Mouse (Mus musculus) macrophage (primary cell): Measurements from ENCODE around the gene Npr1. TPM values are rescaled to one million over a fixed set of nuclear protein-coding genes. Genes with fewer than 3 reads are reported as not detected.

Source experiments
- H3K27ac ChIP-seq: fragments of 350-480 bp; formaldehyde crosslinking; 2 replicates; pipeline ENCODE4 v1.9.0; 2021
- H3K36me3 ChIP-seq: fragments of 350-480 bp; formaldehyde crosslinking; 2 replicates; pipeline ENCODE4 v1.9.0; 2021; ENCODE audit errors: inconsistent target
- H3K4me3 ChIP-seq: fragments of 350-480 bp; formaldehyde crosslinking; 2 replicates; pipeline ENCODE4 v1.9.0; 2021; ENCODE audit errors: inconsistent target
- H3K79me2 ChIP-seq: fragments of 350-480 bp; formaldehyde crosslinking; 2 replicates; pipeline ENCODE4 v1.9.0; 2021; ENCODE audit errors: inconsistent target
- WGBS: methylation state at CpG from one replicate; pipeline ENCODE4 v1.1.7; 2026; ENCODE audit warnings: inconsistent platforms; ENCODE audit not compliant: missing documents; 5-methylcytosine and 5-hydroxymethylcytosine counted together
- polyA plus RNA-seq: library from polyadenylated mRNA; stranded (reverse); fragments of 250-400 nt; gene quantifications from 3 replicates; pipeline ENCODE4 v1.2.4, GENCODE M21; 2018; ENCODE audit warnings: inconsistent platforms
- total RNA-seq, 78 experiments: library from RNA; depleted of rRNA; stranded (reverse); fragments of 250-400 nt; gene quantifications; 1 replicate in 9 of 78; 2 replicates in 24 of 78; 3 replicates in 43 of 78; 4 replicates in 2 of 78; pipeline ENCODE4 v1.2.4; 2018; ENCODE audit warnings: inconsistent platforms in 56 of 78

The Npr1 gene
- under 1 TPM in 2 of 26 experiments, not detected in 24; 0.40 to 0.50 TPM for total RNA-seq (2018; cell fraction: chromatin; rRNA removed)
- under 1 TPM in 25 of 26 experiments, not detected in 1; 0.09 to 0.77 (median 0.23) TPM for total RNA-seq (2018; cell fraction: cytosol; rRNA removed)
- 1 to 10 TPM in 1 of 26 experiments, under 1 TPM in 13, not detected in 12; 0.16 to 1.0 (median 0.46) TPM for total RNA-seq (2018; cell fraction: nucleus; rRNA removed)
- 0.35 to 1.1 TPM (median 0.40 TPM) in 3 replicates for polyA plus RNA-seq

DNA sequence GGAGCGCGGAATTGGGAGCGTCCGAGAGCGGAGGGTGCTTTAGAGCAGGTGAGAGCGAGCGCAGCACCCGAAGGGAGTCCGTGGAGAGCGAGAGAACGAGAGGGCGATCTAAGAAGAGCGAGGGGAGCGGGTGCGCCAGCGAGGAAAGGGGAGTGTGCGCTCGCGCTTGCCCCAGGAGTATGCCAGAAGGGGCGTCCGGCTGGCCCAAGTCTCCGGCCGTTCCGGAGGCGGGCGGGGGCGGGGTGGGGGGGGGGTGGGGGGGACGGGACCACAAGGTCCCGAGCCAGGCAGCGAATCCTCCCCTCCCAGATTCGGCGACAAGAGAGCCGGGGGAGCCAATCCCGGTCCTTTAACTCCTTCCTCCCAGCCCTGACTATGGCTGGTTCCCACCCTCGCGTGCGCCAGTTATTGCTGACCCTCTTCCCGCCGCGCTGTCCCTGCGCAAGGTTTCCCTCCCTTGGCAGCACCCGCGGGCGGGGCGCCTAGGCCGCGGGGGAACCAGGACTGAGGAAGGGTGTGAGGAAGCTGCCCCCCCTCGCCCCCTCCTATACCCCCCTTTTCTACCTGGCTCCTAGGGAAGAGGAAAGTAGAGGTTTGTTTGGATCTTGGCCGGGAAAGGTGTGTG, at the start of gene Npr1:
Npr1 (minus strand) TSS at position 181 of the 625 bp plus-strand sequence.
- WGBS: under 1% methylated on average over 28 of the region's 49 CpGs
- no peak within 1 kb of the TSS for H3K27ac ChIP-seq
- H3K79me2 ChIP-seq: no peaks in the 10 kb centered on the region

GRCm38 (mm10) chr3:90515242-90515641, 49.6 kb upstream of the Npr1 start:
- no CpG with 5 or more reads among the region's 1 CpGs for WGBS
- Histone ChIP-seq H3K4me3 (peak overlapping the region; percentile 90), H3K79me2 (peaks cover 11% of the 10 kb centered on the region; the same call in 1 of the 2 replicates), H3K27ac (peak overlapping the region; percentile 63), H3K36me3 (no peaks in the 10 kb centered on the region)

More for the DNA sequence above, at the start of gene Npr1:
- Histone ChIP-seq H3K4me3 (no peak within 1 kb of the TSS; the same call in 1 of the 2 replicates), H3K36me3 (no peaks in the 10 kb centered on the region)

- H3K4me3 ChIP-seq: peak overlapping the region; percentile 90
- no peaks in the 10 kb centered on the region for H3K36me3 ChIP-seq
- H3K27ac ChIP-seq: peak overlapping the region; percentile 63
- 0% methylated on average over 10 of the region's 10 CpGs for WGBS
- H3K79me2 ChIP-seq: peaks cover 11% of the 10 kb centered on the region; the same call in 1 of the 2 replicates
Observed at GRCm38 (mm10) chr3:90514691-90515090, 49.0 kb upstream of the Npr1 start.

- Histone ChIP-seq H3K4me3 (peak within 1 kb of the TSS; percentile 90), H3K79me2 (peaks cover 11% of the 10 kb centered on the region; the same call in 1 of the 2 replicates), H3K36me3 (no peaks in the 10 kb centered on the region), H3K27ac (peak within 1 kb of the TSS; percentile 63)
- 7% methylated on average over 25 of the region's 25 CpGs for WGBS
Observed at GRCm38 (mm10) chr3:90513796-90514590, 48.3 kb upstream of the Npr1 start, which contains the start of the genes S100a1 and S100a13. Gene S100a1 (minus strand): TSS chr3:90514392. Gene S100a13 (plus strand): TSS chr3:90514435.

DNA sequence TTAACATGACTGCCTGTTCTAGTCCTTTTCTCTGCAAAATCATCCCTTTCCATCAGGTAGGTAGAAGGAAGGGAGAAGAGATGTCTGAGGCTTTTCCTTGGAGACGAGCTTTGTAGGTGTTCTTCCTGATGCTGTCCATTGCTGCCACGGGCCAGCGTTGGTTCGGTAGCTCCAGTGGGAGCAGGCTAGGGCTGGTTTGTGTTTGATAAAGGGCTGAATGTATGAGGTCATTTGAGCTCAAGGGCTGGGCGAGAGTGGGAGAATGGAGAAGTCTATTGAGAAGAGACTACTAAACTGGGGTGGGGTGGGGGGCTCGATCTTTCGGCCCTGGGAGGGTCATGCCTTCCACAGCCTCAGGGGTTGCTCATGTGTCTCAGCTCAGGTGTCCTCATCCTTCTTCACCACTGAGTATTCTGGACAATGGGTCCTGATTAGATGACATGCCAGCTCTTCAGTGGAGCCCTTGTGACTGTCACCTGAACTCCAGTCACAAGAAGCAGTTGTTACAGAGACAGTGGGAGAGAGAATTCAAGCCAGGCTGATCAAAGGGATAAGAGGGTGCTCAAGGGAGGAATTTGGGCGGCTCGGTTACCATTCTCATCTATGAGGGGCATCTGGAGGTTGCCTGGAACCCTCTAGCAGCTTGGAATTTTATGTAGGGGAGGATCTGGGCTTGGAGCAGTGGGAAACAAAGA, 47.4 kb upstream of the Npr1 start:
- WGBS: 98% methylated on average over 8 of the region's 9 CpGs

DNA sequence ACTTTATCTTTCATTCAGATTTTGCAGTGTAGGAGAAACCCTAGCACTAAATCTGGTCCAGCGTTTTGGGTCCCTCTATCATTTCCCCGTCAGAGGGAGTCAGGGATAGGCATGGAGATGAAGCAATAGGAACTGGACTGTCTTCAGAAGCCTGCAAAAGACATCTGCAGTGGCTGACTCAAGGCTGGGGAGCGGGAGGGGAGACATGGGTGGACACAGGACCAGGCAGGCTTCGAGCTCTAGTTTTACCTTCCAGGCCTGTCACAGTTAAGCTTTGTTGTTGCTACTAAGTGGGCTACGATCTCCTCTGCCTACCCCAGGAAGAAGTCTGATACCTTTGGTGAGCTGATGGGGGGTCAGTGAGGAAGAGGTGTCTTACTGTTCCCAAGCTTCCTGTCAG, 46.6 kb upstream of the Npr1 start:
- H3K27ac ChIP-seq: no peak overlapping the region
- peaks cover 27% of the 10 kb centered on the region for H3K79me2 ChIP-seq
- peaks cover 1% of the 10 kb centered on the region; the same call in 1 of the 2 replicates for H3K36me3 ChIP-seq
- no peak overlapping the region for H3K4me3 ChIP-seq
- 91% methylated on average over 5 of the region's 5 CpGs for WGBS

More for the DNA sequence above, 47.4 kb upstream of the Npr1 start:
- no peaks in the 10 kb centered on the region for H3K36me3 ChIP-seq
- peak overlapping the region; percentile 90 for H3K4me3 ChIP-seq
- peak overlapping the region; percentile 63 for H3K27ac ChIP-seq
- H3K79me2 ChIP-seq: peaks cover 19% of the 10 kb centered on the region

- 10% methylated on average over 2 of the region's 2 CpGs for WGBS
- peak overlapping the region; percentile 57 for H3K27ac ChIP-seq
- H3K36me3 ChIP-seq: peaks cover 26% of the 10 kb centered on the region
- peaks cover 41% of the 10 kb centered on the region for H3K79me2 ChIP-seq
- peak overlapping the region; percentile 84; the same call in 1 of the 2 replicates for H3K4me3 ChIP-seq
Observed at GRCm38 (mm10) chr3:90509747-90510123, 44.1 kb upstream of the Npr1 start.

GRCm38 (mm10) chr3:90508950-90509746, 43.5 kb upstream of the Npr1 start, which contains the start of gene Chtop:
Gene Chtop (minus strand): TSS chr3:90509498.
- Histone ChIP-seq H3K27ac (peak within 1 kb of the TSS; percentile 57), H3K36me3 (peaks cover 31% of the 10 kb centered on the region), H3K4me3 (peak within 1 kb of the TSS; percentile 84), H3K79me2 (peaks cover 46% of the 10 kb centered on the region)
- WGBS: 1% methylated on average over 57 of the region's 66 CpGs

- Histone ChIP-seq H3K4me3 (peak overlapping the region; percentile 84), H3K27ac (0 out of 2 replicates have a peak overlapping the region, but pooled peaks have one; percentile 10), H3K79me2 (peaks cover 54% of the 10 kb centered on the region), H3K36me3 (peaks cover 36% of the 10 kb centered on the region)
- WGBS: 3% methylated on average over 20 of the region's 20 CpGs
Observed at GRCm38 (mm10) chr3:90508287-90508949, 42.8 kb upstream of the Npr1 start.

DNA sequence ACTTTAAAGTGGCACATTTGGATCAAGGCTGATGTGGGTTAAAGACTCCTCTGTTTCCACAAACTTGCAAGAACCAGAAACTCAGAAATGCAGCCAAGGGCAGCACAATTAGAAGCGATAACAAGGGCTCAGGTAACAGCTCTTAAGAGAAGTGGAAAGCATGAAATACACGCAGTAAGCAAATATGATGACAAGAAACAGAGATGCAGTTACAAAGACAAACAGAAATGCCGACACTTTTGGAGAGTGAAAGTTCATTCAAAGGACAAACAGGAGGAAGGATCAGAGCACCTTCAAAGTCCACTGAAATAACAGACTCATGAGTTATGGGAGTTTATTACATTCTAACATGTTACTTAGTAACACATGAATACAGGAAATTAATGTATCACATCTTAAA, 40.7 kb upstream of the Npr1 start:
- H3K4me3 ChIP-seq: no peak overlapping the region
- H3K36me3 ChIP-seq: peaks cover 57% of the 10 kb centered on the region
- WGBS: 93% methylated on average over 3 of the region's 3 CpGs
- H3K27ac ChIP-seq: no peak overlapping the region
- H3K79me2 ChIP-seq: peaks cover 70% of the 10 kb centered on the region

DNA sequence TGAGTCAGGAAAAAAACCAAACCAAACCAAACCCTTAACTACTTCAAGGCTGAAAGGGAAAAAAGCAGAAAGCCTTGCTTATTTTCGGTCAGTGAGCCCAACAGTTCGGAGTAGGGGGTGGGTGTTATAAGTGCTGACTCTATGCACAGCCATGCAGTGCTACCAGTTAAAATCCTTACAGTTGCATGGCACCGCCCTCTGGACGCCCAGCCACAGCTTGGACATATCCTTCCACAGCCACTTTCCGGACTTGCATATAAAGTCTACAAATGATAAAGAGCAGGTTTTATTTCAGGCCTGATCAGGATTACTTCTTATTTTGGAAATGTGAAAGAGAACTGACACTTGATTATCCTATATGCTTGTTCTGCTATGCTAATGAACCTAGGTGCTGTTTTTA, 39.5 kb upstream of the Npr1 start:
- peaks cover 63% of the 10 kb centered on the region for H3K36me3 ChIP-seq
- H3K27ac ChIP-seq: no peak overlapping the region
- WGBS: 96% methylated on average over 5 of the region's 5 CpGs
- H3K4me3 ChIP-seq: no peak overlapping the region
- peaks cover 70% of the 10 kb centered on the region for H3K79me2 ChIP-seq

DNA sequence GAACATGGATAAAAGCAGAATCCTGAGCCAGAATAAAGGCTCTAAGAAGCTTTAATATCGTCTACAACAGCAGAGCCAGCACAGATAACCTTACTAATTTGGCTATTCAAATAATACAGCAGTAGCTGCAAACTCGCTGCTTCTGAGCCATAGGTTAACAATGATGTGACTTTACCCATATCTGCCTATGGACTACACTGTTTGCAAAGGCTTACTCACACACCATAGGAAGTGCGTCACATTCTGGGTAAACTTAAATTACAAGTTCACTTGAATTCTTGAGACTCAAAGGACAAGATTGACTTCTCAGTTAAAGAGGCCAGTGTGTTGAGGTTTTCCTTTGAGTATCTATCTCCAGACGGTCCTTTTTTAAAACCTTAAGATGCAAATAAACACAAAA, 37.8 kb upstream of the Npr1 start:
- Histone ChIP-seq H3K79me2 (peaks cover 66% of the 10 kb centered on the region), H3K4me3 (no peak overlapping the region), H3K36me3 (peaks cover 69% of the 10 kb centered on the region), H3K27ac (no peak overlapping the region)
- 95% methylated on average over 4 of the region's 4 CpGs for WGBS

GRCm38 (mm10) chr3:90497597-90497996, 31.9 kb upstream of the Npr1 start:
- Histone ChIP-seq H3K27ac (no peak overlapping the region), H3K36me3 (peaks cover 44% of the 10 kb centered on the region), H3K4me3 (no peak overlapping the region), H3K79me2 (peaks cover 9% of the 10 kb centered on the region; the same call in 1 of the 2 replicates)
